Mouse (Mus musculus): ENCODE data around the gene Cst8. TPM values are rescaled to one million over a fixed set of nuclear protein-coding genes. Genes with fewer than 3 reads are reported as not detected.

The Cst8 gene
- total RNA-seq (2012; rRNA removed) (not detected in 2 replicates), polyA plus RNA-seq (2012; ENCODE audit: insufficient read depth in 1 of 2, insufficient read length in 2 of 2, low read depth in 1 of 2, low replicate concordance in 2 of 2, missing spikeins in 1 of 2) (not detected)

- Histone ChIP-seq H3K36me3 (ENCODE audit: control insufficient read depth in 1 of 2, insufficient read depth in 2 of 2, low read length in 2 of 2) (no peaks in the 10 kb centered on the region), H3K4me3 (ENCODE audit: control insufficient read depth in 1 of 2, insufficient read depth in 1 of 2, low read depth in 2 of 2, low read length in 2 of 2) (no peak within 1 kb of the TSS), H3K9ac (ENCODE audit: control insufficient read depth, low read depth, low read length, poor library complexity, severe bottlenecking) (no peak within 1 kb of the TSS), H3K9me3 (replicated peaks; ENCODE audit: insufficient read depth, low read length) (no peaks in the 10 kb centered on the region), H3K27me3 (ENCODE audit: control insufficient read depth in 1 of 2, insufficient read depth in 2 of 2, low read length in 2 of 2) (no peaks in the 10 kb centered on the region), H3K27ac (ENCODE audit: control insufficient read depth, low read depth, low read length) (no peak within 1 kb of the TSS), H3K4me1 (ENCODE audit: control insufficient read depth in 1 of 2, insufficient read depth in 2 of 2, low read length in 2 of 2) (no peaks in the 10 kb centered on the region), H3K79me2 (ENCODE audit: control insufficient read depth, insufficient read depth, low read length, poor library complexity) (no peaks in the 10 kb centered on the region)
- no peak for TF ChIP-seq SIN3A (IDR thresholded peaks at IDR 0.05; ENCODE audit: low read length)
- no peak for TF ChIP-seq MYC (IDR thresholded peaks at IDR 0.05; ENCODE audit: low read depth, low read length)
- TF ChIP-seq ELF1 (IDR thresholded peaks at IDR 0.05; ENCODE audit: low read depth, low read length): no peak
- TF ChIP-seq ZC3H11A (IDR thresholded peaks at IDR 0.05; ENCODE audit: low read depth, low read length): no peak
- no peak for TF ChIP-seq POLR2A (IDR thresholded peaks at IDR 0.05; ENCODE audit: control insufficient read depth in 1 of 2, insufficient read depth in 1 of 2, low read depth in 1 of 2, low read length in 2 of 2, poor library complexity in 1 of 2)
- no peak for TF ChIP-seq E2F4 (IDR thresholded peaks at IDR 0.05; ENCODE audit: borderline replicate concordance, low read depth, low read length)
- TF ChIP-seq HCFC1 (IDR thresholded peaks at IDR 0.05; ENCODE audit: low read depth, low read length): no peak
- no peak for TF ChIP-seq MAX (IDR thresholded peaks at IDR 0.05; ENCODE audit: low read length)
- TF ChIP-seq MYB (IDR thresholded peaks at IDR 0.05; ENCODE audit: low read depth, low read length): no peak
- no peak for TF ChIP-seq ETS1 (IDR thresholded peaks at IDR 0.05; ENCODE audit: low read depth, low read length)
- DNase-seq (ENCODE audit: low read depth, low spot score): no peak
Observed at GRCm38 (mm10) chr2:148798485-148798884, at the start of gene Cst8. TSS of gene Cst8 (plus strand) at chr2:148798785.

- no peak within 1 kb of the TSS for H3K4me3 ChIP-seq (ENCODE audit: control insufficient read depth in 1 of 2, insufficient read depth in 1 of 2, low read depth in 2 of 2, low read length in 2 of 2)
- no peaks in the 10 kb centered on the region for H3K79me2 ChIP-seq (ENCODE audit: control insufficient read depth, insufficient read depth, low read length, poor library complexity)
- no peaks in the 10 kb centered on the region for H3K27me3 ChIP-seq (ENCODE audit: control insufficient read depth in 1 of 2, insufficient read depth in 2 of 2, low read length in 2 of 2)
- no peaks in the 10 kb centered on the region for H3K36me3 ChIP-seq (ENCODE audit: control insufficient read depth in 1 of 2, insufficient read depth in 2 of 2, low read length in 2 of 2)
- no peak within 1 kb of the TSS for H3K9ac ChIP-seq (ENCODE audit: control insufficient read depth, low read depth, low read length, poor library complexity, severe bottlenecking)
- no peaks in the 10 kb centered on the region for H3K4me1 ChIP-seq (ENCODE audit: control insufficient read depth in 1 of 2, insufficient read depth in 2 of 2, low read length in 2 of 2)
- no peak for TF ChIP-seq TCF12 (IDR thresholded peaks at IDR 0.05; ENCODE audit: low read depth, low read length)
- TF ChIP-seq NRF1 (IDR thresholded peaks at IDR 0.05; ENCODE audit: insufficient read depth, low read depth, low read length, poor library complexity, severe bottlenecking): no peak
- no peak for TF ChIP-seq SMC3 (IDR thresholded peaks at IDR 0.05; ENCODE audit: low read depth, low read length)
- no peak for TF ChIP-seq EP300 (IDR thresholded peaks at IDR 0.05; ENCODE audit: low read depth in 1 of 2, low read length in 2 of 2)
- no peak for TF ChIP-seq UBTF (IDR thresholded peaks at IDR 0.05; ENCODE audit: borderline replicate concordance, insufficient read depth, low read depth, low read length)
- no peak for TF ChIP-seq MYC (IDR thresholded peaks at IDR 0.05; ENCODE audit: low read depth, low read length)
- no peak for TF ChIP-seq GATA1 (IDR thresholded peaks at IDR 0.05; ENCODE audit: low read depth, low read length)
- no peak for DNase-seq (ENCODE audit: low read depth, low spot score)
- no peaks in the 10 kb centered on the region for H3K9me3 ChIP-seq (replicated peaks; ENCODE audit: insufficient read depth, low read length)
- no peak within 1 kb of the TSS for H3K27ac ChIP-seq (ENCODE audit: control insufficient read depth, low read depth, low read length)
Observed at GRCm38 (mm10) chr2:148750058-148750457, 48.5 kb upstream of the Cst8 start, which contains the start of gene Cstl1. TSS of gene Cstl1 (plus strand) at chr2:148750358.
